Mouse (Mus musculus): ENCODE data around the gene Ppan. TPM values are rescaled to one million over a fixed set of nuclear protein-coding genes. Genes with fewer than 3 reads are reported as not detected.

Gene Ppan
- polyA plus RNA-seq, 1 experiment from 2014 or later: 66.9 TPM

DNA sequence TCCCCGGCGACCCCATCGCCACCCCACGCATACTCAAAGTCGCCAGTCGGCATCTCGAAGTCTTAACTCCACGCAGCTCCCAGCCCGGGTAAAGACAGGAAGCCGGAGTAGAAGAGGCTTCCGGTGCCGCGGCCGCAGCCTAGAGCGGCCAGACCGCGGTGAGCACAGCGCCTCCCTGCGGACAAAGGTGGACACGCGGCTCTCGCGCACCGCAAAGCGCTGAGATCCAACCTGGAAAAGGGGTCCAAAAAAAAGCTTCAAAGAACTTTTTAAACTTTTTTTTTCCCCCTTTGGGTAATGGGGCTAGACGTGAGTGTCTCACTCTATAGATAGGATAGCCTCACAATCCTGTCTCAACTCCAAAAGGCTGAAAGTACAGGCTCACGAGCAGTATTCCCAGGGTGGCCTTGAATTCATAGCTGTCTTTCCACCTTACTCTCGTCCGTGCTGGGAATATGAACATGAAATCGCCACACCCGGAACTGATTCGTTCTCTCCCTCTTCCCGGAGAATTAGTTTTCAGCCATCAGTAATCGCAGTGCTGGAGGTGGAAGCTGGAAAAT, 10.6 kb downstream of the Ppan start, which contains the start of gene Eif3g:
Gene Eif3g, minus strand, starts transcription at position 113 of the 563 bp plus-strand sequence.
- Histone ChIP-seq H3K36me3 (replicated peaks) (peaks cover 36% of the 10 kb centered on the region), H3K4me3 (replicated peaks) (peak within 1 kb of the TSS; percentile 81), H3K27ac (0 out of 2 replicates have a peak within 1 kb of the TSS, but pooled peaks have one; percentile 21), H3K9ac (peak within 1 kb of the TSS; percentile 92), H3K9me3 (no peaks in the 10 kb centered on the region), H3K4me1 (peaks cover 19% of the 10 kb centered on the region), H3K27me3 (no peaks in the 10 kb centered on the region), H3K4me2 (peak within 1 kb of the TSS; percentile 97)
- WGBS: 7% methylated on average over 34 of the region's 34 CpGs
- ATAC-seq (ENCODE audit: low FRiP score): peak; percentile 90

DNA sequence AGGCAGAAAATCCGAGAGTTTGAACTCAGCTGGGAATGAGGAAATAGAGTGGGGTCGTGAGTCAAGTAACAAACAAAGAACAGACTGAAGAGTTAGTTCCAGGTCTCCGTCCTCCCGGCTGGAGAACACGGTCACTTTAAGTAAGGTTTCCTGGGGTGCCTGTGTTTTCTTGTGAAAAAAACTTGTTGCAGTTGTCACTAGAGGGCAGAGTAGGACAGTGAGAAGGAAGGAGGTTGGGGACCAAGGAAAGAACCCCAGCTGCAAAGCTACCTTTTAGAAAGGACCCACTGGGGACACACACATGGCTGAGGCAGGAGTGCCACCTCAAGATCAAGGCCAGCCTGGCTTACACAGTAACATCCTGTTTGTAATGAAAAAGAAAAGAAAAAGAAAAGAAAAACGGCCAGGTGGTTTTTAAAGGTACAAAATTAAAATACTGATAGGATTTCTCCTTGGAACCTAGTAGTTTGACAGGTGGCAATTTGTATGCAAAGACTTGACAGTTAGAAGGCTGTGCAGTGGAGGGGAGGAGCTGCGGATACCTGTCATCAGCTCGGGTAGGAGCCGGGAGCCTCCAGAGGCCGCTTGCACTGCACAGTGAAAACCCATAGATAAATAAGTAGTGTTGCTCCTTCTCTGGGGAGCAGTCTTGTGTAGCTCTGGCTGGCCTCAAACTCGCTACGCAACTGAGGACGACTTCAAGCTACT, 13.6 kb downstream of the Ppan start:
- ATAC-seq (ENCODE audit: low FRiP score): no peak
- H3K36me3 ChIP-seq (replicated peaks): peaks cover 28% of the 10 kb centered on the region
- H3K4me1 ChIP-seq: peaks cover 18% of the 10 kb centered on the region
- 18% methylated on average over 13 of the region's 13 CpGs for WGBS
- H3K9ac ChIP-seq: no peak overlapping the region
- H3K9me3 ChIP-seq: no peaks in the 10 kb centered on the region
- H3K27me3 ChIP-seq: no peaks in the 10 kb centered on the region
- no peak overlapping the region for H3K4me2 ChIP-seq
- no peak overlapping the region for H3K27ac ChIP-seq
- no peak overlapping the region for H3K4me3 ChIP-seq (replicated peaks)

DNA sequence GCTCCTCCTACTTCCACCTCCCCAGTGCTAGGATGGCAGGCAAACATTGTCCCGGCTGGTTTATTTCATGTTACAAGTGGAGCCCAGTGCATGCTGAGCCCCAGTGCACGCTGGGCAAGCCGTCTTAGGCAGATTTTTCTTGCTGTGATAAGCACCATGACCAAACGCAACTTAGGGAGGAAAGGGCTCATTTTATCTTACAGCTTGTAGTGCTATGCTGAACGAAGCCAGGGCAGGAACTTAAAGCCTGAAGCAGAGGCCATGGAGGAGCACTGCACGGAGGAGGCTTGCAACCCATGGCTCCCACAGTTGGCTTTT, 14.2 kb downstream of the Ppan start:
- Histone ChIP-seq H3K4me1 (peaks cover 13% of the 10 kb centered on the region), H3K27ac (no peak overlapping the region), H3K9me3 (no peaks in the 10 kb centered on the region), H3K9ac (no peak overlapping the region), H3K4me2 (no peak overlapping the region), H3K4me3 (replicated peaks) (no peak overlapping the region), H3K27me3 (no peaks in the 10 kb centered on the region), H3K36me3 (replicated peaks) (peaks cover 29% of the 10 kb centered on the region)
- WGBS: 40% methylated on average over 6 of the region's 6 CpGs
- no peak for ATAC-seq (ENCODE audit: low FRiP score)

DNA sequence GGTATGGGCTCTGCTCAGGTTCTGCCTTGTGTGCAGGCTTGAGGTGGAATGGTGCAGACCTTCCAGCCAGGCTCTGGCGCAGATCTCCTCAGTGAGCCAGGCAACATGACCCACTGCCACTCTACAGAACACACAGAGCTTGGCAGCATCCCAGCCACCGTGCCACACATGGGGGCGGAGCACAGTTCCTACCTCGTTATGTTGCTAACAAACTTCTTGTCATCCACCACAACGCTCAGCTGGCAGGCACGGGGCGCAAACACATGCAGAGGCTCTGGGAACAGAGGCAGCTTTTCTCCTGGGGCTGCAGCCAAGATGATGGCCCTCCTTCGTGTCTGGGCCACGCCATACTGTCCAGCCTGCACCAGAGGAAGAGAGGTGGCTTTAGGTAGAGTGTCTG, 22.0 kb downstream of the Ppan start:
- no peak overlapping the region for H3K4me3 ChIP-seq (replicated peaks)
- H3K4me2 ChIP-seq: no peak overlapping the region
- no peaks in the 10 kb centered on the region for H3K27me3 ChIP-seq
- 83% methylated on average over 9 of the region's 9 CpGs for WGBS
- H3K27ac ChIP-seq: no peak overlapping the region
- no peaks in the 10 kb centered on the region for H3K9me3 ChIP-seq
- no peak for ATAC-seq (ENCODE audit: low FRiP score)
- H3K36me3 ChIP-seq (replicated peaks): peaks cover 100% of the 10 kb centered on the region
- no peaks in the 10 kb centered on the region for H3K4me1 ChIP-seq
- no peak overlapping the region for H3K9ac ChIP-seq

DNA sequence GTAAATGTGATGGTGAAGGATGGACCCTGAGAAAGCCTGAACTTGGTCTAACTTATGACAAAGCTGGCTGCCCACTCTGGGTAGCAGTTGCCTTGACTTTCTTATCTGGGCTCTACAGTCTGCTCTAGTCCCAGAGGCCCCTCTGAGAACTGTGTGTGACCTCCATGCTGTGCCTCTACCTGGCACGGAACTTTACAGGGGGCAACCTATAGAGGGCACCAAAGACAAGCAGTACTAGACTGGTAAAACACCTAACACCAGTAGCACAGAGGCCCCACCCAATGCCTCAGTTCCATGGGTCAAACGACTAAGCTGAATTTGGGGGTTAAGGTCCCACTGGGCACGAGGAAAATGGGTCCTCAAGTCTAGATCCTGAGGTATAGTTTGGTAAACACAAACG, 28.2 kb downstream of the Ppan start:
- no peak for ATAC-seq (ENCODE audit: low FRiP score)
- H3K9ac ChIP-seq: no peak overlapping the region
- H3K27ac ChIP-seq: no peak overlapping the region
- no peak overlapping the region for H3K4me3 ChIP-seq (replicated peaks)
- no peak overlapping the region for H3K4me2 ChIP-seq
- no peaks in the 10 kb centered on the region for H3K4me1 ChIP-seq
- peaks cover 100% of the 10 kb centered on the region for H3K36me3 ChIP-seq (replicated peaks)
- no peaks in the 10 kb centered on the region for H3K9me3 ChIP-seq
- 82% methylated on average over 4 of the region's 4 CpGs for WGBS
- H3K27me3 ChIP-seq: no peaks in the 10 kb centered on the region

DNA sequence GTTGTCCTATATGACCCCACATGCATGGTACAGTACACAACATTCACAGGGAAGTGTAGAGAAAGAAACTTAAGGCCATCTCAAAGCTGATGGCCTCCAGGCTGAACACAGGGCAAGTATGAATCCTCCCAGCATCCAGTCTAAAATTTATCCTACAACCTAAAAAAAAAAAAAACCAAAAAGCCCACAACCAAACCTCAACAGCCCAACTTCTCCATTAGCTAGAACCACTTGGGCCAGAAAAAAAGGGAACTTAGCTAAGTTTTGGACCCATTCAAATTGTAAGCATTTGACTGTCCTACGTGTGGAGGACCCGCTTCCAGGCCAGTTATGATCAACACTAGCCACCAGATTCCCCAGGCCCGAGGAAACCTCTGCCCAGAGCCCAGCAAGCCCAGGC, 35.3 kb downstream of the Ppan start:
- no peaks in the 10 kb centered on the region for H3K9me3 ChIP-seq
- 91% methylated on average over 3 of the region's 3 CpGs for WGBS
- H3K4me3 ChIP-seq (replicated peaks): no peak overlapping the region
- no peaks in the 10 kb centered on the region for H3K4me1 ChIP-seq
- no peaks in the 10 kb centered on the region for H3K27me3 ChIP-seq
- H3K36me3 ChIP-seq (replicated peaks): peaks cover 99% of the 10 kb centered on the region
- no peak overlapping the region for H3K4me2 ChIP-seq
- no peak overlapping the region for H3K9ac ChIP-seq
- no peak overlapping the region for H3K27ac ChIP-seq
- no peak for ATAC-seq (ENCODE audit: low FRiP score)

Small RNA genes lying within 50 kb of the gene (microRNA-seq; reads per million reads assigned to microRNA genes)
- gene Mir7081: 2.2 reads per million

Other genes with a start within 250 kb of the Ppan start
- gene Ubl5, start 245.3 kb upstream of the Ppan start, polyA plus RNA-seq (2016; fragmentation: Nextera tagmentation; extraction: Ambion mirVana): 499 and 516 TPM in 2 replicates
- 16.2 and 16.4 TPM in 2 replicates for gene Fbxl12, start 243.4 kb upstream of the Ppan start, polyA plus RNA-seq (2016; fragmentation: Nextera tagmentation; extraction: Ambion mirVana)
- 53.9 and 56.2 TPM in 2 replicates for gene Pin1, start 236.1 kb upstream of the Ppan start, polyA plus RNA-seq (2016; fragmentation: Nextera tagmentation; extraction: Ambion mirVana)
- 35.2 and 36.4 TPM in 2 replicates for gene Olfm2, start 141.8 kb upstream of the Ppan start, polyA plus RNA-seq (2016; fragmentation: Nextera tagmentation; extraction: Ambion mirVana)
- gene Col5a3, start 73.1 kb upstream of the Ppan start, polyA plus RNA-seq (2016; fragmentation: Nextera tagmentation; extraction: Ambion mirVana): 0.29 and 0.55 TPM in 2 replicates
- not detected in 2 replicates for gene Rdh8, start 69.7 kb upstream of the Ppan start, polyA plus RNA-seq (2016; fragmentation: Nextera tagmentation; extraction: Ambion mirVana)
- 1.4 and 1.5 TPM in 2 replicates for gene A230050P20Rik, start 19.5 kb upstream of the Ppan start, polyA plus RNA-seq (2016; fragmentation: Nextera tagmentation; extraction: Ambion mirVana)
- 6.0 and 6.2 TPM in 2 replicates for gene Angptl6, start 8.4 kb upstream of the Ppan start, polyA plus RNA-seq (2016; fragmentation: Nextera tagmentation; extraction: Ambion mirVana)
- 313 and 319 TPM in 2 replicates for gene Eif3g, start 10.4 kb downstream of the Ppan start, polyA plus RNA-seq (2016; fragmentation: Nextera tagmentation; extraction: Ambion mirVana)
- 134 and 153 TPM in 2 replicates for gene Dnmt1, start 71.7 kb downstream of the Ppan start, polyA plus RNA-seq (2016; fragmentation: Nextera tagmentation; extraction: Ambion mirVana)
- gene S1pr2, start 88.6 kb downstream of the Ppan start, polyA plus RNA-seq (2016; fragmentation: Nextera tagmentation; extraction: Ambion mirVana): 13.1 and 16.5 TPM in 2 replicates
- gene Mrpl4, start 114.6 kb downstream of the Ppan start, polyA plus RNA-seq (2016; fragmentation: Nextera tagmentation; extraction: Ambion mirVana): 110 and 111 TPM in 2 replicates
- gene Icam1, start 127.8 kb downstream of the Ppan start, polyA plus RNA-seq (2016; fragmentation: Nextera tagmentation; extraction: Ambion mirVana): 3.7 and 3.8 TPM in 2 replicates
- 1.5 and 1.9 TPM in 2 replicates for gene Icam4, start 141.2 kb downstream of the Ppan start, polyA plus RNA-seq (2016; fragmentation: Nextera tagmentation; extraction: Ambion mirVana)
- gene Icam5, start 143.9 kb downstream of the Ppan start, polyA plus RNA-seq (2016; fragmentation: Nextera tagmentation; extraction: Ambion mirVana): 0.13 TPM in 2 replicates
- gene Zglp1, start 178.9 kb downstream of the Ppan start, polyA plus RNA-seq (2016; fragmentation: Nextera tagmentation; extraction: Ambion mirVana): 0.79 and 2.7 TPM in 2 replicates
- 0.51 and 2.2 TPM in 2 replicates for gene Gm49373, start 184.9 kb downstream of the Ppan start, polyA plus RNA-seq (2016; fragmentation: Nextera tagmentation; extraction: Ambion mirVana)
- gene Fdx1l, start 185.4 kb downstream of the Ppan start, polyA plus RNA-seq (2016; fragmentation: Nextera tagmentation; extraction: Ambion mirVana): 37.6 and 42.6 TPM in 2 replicates
- 2.0 and 2.8 TPM in 2 replicates for gene Gm38431, start 203.8 kb downstream of the Ppan start, polyA plus RNA-seq (2016; fragmentation: Nextera tagmentation; extraction: Ambion mirVana)
- gene Raver1, start 203.8 kb downstream of the Ppan start, polyA plus RNA-seq (2016; fragmentation: Nextera tagmentation; extraction: Ambion mirVana): 74.2 and 82.7 TPM in 2 replicates
- 12.8 TPM in 2 replicates for gene Tyk2, start 243.1 kb downstream of the Ppan start, polyA plus RNA-seq (2016; fragmentation: Nextera tagmentation; extraction: Ambion mirVana)

All from forebrain, embryonic 12.5 days (tissue).